Mouse (Mus musculus) heart, embryonic 13.5 days (tissue): ENCODE data around the gene Ssu2. TPM values are rescaled to one million over a fixed set of nuclear protein-coding genes. Genes with fewer than 3 reads are reported as not detected.

Source experiments
- polyA plus RNA-seq: library from polyadenylated mRNA; unstranded; fragments of >200 nt; fragmentation: Nextera tagmentation; extraction: Ambion mirVana; gene quantifications from 2 replicates; pipeline ENCODE4 v1.2.1, GENCODE M21; 2015

Ssu2 gene
- polyA plus RNA-seq, 1 experiment from 2014 or later = 0.84 TPM

Other genes starting within 250 kb of the Ssu2 start
- gene Lmcd1, start 114.3 kb downstream of the Ssu2 start, polyA plus RNA-seq = 47.8 and 56.7 TPM in 2 replicates
- 75.5 and 87.9 TPM in 2 replicates for gene Cav3, start 71.5 kb upstream of the Ssu2 start, polyA plus RNA-seq
- gene Oxtr, start 101.9 kb upstream of the Ssu2 start, polyA plus RNA-seq = 0.11 and 0.12 TPM in 2 replicates